Mouse (Mus musculus) layer of hippocampus, postnatal 14 days (tissue): ENCODE measurements around the gene Ugt1a9. TPM values are rescaled to one million over a fixed set of nuclear protein-coding genes. Genes with fewer than 3 reads are reported as not detected.

Source experiments
- DNase-seq, 2 experiments: peaks; one replicate each; pipeline ENCODE4 v3.0.0; 2021 to 2022; ENCODE audit warnings: low spot score in 2 of 2, mixed read lengths in 1 of 2
- total RNA-seq, 2 experiments: library from RNA; stranded (reverse); gene quantifications; 2 replicates each; pipeline ENCODE4 v1.2.3; 2021

Ugt1a9 gene
- total RNA-seq, 2 experiments from 2014 or later: not detected

DNA sequence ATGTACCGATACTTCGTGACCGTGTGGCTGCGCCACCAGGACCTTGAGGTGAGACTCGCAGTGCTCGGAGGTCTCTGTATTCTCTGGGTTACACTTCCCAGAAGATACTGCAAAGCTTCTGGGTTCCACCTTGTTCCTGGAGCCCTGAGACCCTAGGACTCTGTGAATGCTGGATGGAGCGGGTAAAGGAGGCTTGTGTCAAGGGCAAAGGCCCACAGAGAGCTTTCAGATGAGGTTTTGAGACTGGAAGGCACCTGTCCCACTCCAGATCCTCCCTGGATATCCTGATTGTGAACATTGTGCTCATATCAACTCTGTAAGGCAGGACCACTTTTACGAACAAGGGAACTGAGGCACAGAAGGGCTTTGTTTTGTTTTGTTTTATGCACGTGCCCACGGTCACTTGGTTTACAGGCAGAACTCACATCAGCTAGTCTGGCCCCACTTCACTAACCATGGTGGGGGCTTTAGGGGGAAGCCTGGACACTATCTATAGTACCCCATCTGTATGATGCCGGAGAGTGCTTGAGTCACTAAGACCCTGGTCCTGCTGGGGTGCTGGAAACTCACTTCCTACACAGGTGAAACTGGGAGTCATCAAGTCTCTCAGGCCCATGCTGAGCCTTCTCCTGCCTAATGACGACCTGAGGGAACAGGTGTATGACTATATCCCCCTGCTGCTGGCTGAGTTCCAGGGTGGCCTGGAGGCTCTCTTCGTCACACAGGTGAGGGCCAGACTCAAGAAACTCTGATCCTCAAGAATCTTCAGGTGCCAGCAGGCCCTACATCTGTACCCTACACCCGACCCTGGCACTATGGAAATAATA lies 163.0 kb downstream of the Ugt1a9 start:
- DNase-seq: no peak

- no peak for DNase-seq
These were observed 163.6 kb downstream of the Ugt1a9 start for GRCm38 (mm10) chr1:88234248-88234610.

DNA sequence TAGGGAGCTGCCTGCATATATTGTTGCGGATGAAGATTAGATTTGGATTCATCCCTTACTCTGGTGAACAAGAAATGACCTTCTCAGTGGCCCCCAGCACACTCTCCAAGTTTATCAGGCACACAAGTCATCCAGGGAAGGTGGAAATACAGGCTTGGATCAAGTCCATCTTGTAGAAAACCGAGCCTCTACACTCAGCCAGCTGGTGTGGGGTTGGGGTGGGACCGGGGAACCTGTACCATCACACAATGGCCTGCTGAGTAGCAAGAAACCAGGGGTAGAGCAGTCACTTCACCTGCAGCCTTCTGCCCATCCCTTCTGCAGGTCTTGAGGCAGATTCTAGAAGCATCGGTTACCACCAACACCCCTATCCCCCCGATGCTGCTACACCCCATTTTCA lies 164.0 kb downstream of the Ugt1a9 start:
- DNase-seq: no peak

- no peak for DNase-seq
These were observed 164.7 kb downstream of the Ugt1a9 start for GRCm38 (mm10) chr1:88235046-88235893.

DNA sequence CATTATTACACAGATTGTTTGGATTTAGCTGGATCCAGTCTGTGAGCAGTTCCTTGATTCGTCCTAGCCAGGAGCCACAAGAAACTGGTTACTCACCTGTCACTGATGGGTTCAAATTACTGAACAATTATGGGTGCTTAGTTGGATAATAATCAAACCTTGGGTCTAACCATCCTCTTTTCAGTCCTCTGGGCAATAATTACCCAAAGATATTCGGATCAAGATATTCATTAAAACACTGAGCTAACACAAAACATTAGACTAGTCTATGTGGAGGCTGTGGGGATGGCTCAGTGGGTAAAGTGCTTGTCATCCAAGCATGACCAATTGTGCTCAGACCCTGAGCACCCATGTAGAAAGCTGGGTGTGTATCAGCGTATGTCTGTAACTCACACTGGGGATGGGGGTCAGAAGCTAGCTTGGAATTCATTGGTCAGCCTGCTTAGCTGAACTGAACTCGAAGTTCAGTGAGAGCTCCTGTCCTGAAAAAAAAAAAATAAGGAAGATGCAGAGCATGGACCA lies 165.4 kb downstream of the Ugt1a9 start:
- DNase-seq: no peak

DNA sequence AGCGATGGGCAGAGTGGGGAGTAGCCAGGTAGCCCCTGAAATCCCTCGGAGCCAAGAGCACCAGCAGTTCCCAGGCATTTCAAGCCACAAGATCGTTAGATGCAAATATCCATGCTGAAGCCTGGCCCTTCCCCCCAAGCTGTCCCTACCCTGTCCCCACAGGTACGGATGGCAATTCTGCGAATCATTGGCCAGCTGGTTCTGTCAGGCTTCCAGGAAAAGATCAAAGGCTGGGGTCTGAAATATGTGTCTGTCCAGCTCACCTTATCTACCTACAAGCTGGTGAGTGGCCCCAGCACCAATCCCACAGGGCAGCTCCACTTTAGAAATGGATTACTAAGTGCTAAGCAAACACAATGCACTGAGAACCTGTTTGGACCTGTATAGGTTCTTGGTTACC lies 166.7 kb downstream of the Ugt1a9 start:
- no peak for DNase-seq

DNA sequence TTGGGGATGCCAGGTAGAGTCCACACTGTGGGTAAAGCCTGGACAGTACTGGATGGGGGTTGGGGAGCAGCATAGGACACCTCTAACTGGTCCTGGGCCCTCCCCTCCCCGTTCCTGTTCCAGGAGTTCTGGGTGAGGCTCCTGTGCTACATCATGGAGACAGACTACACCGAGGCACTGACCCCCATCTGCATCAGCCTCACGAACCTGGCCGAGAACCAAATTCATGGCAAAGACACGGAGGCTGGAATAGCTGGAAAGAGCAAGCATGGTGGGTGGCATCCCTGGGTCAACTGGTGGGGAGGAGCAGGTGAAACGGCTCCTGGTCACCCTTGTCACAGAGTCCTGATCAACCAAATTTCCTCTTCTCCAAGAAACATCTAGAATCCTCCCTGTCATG lies 168.2 kb downstream of the Ugt1a9 start:
- no peak for DNase-seq

DNA sequence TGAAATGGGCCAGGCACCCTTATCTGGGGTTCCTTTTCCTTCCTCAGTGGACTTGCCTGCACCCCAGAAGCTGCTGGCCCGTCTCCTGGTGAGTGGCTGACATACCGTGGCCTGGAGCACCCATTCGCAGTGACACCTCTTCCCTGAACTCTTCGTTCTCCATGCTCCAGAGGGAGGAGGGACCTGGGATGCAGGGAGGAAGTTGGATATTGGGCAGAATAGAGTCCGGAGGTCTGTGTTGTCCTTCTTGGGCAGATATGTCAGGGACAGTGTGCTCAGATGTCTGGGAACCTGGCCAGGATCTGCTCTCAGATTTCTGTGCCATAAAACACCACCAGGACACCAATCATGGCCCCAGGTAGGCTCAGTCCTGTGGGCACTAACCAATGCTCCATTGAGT lies 169.5 kb downstream of the Ugt1a9 start:
- DNase-seq: no peak

DNA sequence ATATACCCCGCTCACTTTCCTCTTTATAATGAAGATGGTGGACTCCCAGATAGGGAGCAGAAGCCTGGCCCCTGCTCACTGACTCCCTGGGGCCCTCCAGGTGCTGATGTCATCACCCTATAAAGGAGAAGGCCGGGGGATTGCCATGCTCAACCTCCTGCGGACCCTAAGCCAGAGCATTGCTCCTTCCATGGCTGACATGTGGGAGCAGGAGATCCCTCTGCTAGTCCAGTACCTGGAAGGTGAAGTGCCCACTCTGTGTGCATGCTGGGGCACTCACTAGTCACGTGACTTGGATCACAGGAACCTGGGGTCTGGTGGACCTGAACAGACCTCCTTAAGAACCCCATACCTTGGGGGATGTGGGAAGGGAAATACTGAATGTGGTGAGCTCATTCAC lies 170.0 kb downstream of the Ugt1a9 start:
- no peak for DNase-seq

- no peak for DNase-seq
These were observed 173.3 kb downstream of the Ugt1a9 start for GRCm38 (mm10) chr1:88243861-88244260.

DNA sequence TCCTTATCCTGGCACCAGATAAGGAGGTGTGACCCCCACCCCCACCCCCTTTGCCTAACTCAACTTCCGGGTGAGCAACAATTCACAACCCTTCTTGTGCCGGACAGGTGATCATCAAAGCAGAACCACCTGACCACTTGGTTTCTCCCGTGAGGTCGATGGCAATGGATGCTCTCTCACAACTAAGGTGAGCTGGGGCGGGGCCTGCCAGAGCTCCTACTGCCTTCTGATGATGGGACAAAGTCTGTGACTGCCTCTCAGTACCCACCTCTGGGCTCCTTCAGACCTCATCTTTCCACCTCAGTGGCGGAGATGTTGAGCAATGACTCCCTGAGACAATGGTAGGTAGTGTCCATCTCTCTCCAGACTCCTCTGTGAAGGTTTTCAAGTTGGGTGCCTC lies 175.3 kb downstream of the Ugt1a9 start:
- DNase-seq: no peak

DNA sequence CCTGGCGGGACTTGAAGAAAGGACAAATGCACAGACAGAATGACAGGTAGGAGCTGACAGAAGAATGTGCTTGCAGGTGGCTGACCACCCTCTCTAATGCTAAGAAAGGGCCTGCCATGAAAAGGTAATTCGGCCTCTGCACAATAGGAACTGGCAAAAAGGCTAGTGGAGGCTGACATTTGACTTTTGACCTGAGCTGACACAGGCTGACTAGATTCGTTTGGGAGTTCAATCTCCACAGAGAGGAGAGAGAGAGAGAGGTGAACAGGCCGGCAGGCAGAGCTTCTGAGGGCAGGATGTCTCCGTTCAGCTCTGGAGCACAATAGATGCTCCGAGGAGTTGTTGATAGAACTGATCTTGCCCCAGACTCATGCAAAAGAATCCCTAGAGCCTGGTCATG lies 175.8 kb downstream of the Ugt1a9 start:
- DNase-seq: no peak

DNA sequence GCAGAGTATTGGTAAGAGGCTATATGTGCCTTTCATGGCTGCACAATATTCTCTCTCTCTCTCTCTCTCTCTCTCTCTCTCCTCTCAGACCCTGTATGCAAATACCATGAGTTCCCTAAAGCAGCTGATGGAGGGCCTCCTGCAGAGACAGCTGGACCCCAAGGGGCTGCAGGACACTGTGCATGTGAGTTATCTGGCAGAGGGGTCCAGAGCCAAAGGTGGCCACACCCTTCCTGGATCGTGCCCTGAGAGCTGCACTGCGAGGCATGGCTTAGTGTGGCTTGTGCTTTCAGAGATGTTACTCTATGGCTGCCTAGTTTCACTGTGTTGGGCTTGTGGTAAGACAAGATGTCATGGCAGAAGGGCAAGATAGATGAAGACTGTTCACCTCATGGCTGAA lies 177.1 kb downstream of the Ugt1a9 start:
- no peak for DNase-seq

DNA sequence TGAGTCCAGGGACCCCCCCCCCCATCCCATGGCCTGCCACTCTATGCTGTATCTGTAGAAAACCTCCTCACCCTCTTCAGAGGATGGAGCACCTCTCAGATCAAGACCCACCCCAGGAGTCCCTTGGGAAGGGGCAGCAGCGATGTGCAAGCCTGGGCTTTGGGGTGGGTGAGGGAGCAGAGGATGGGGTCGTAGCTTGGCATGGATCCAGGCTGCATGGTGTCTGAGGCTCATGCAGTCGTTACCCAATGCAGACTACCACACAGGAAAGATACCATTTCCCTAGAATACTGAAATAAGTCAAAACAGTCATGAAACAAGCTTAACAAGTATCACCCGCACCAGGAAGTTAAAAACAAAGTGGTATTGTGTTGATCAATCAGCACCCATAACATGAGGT lies 178.1 kb downstream of the Ugt1a9 start:
- no peak for DNase-seq

GRCm38 (mm10) chr1:88249596-88249995 lies 179.0 kb downstream of the Ugt1a9 start:
- no peak for DNase-seq

DNA sequence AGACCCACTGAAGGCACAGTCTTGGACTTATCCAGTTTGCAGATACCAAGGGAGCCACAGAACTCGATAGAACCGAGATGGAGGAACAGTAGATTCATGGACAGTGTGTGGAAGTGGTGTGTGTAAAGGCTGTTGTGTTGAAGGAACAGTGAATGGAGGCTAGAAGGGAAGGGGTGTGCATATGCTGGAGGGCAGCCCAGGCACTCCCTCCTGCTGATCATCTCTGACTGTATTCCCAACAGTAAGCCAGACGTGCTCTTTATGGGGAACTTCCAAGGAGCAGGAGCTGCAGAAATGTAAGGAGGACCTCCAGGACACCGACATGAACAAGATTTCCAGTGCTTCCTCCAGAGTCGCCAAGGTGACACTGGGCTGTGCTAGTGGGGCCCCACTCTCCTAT lies 179.4 kb downstream of the Ugt1a9 start:
- no peak for DNase-seq

DNA sequence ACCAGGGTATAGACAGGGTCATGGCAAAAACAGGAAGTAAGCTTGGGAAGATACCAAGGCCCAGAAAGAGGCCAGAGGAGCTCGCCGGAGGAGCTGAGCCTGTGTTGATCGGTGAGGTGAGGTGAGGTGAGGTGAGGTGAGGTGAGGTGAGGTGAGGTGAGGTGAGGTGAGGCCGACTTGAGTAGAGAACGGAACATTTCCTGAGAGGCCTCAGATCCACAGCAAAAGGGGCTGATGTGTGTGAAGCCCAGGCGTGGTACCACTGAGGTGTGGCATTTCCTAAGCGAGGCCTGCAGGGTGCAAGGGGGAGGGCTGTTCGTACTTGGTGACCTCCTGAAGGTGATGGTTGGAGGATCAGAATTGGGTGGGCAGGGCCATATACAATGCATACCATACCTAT lies 182.5 kb downstream of the Ugt1a9 start:
- DNase-seq: no peak

GRCm38 (mm10) chr1:88253540-88253939 lies 182.9 kb downstream of the Ugt1a9 start:
- DNase-seq: no peak

GRCm38 (mm10) chr1:88254793-88255465 lies 184.3 kb downstream of the Ugt1a9 start:
- no peak for DNase-seq

DNA sequence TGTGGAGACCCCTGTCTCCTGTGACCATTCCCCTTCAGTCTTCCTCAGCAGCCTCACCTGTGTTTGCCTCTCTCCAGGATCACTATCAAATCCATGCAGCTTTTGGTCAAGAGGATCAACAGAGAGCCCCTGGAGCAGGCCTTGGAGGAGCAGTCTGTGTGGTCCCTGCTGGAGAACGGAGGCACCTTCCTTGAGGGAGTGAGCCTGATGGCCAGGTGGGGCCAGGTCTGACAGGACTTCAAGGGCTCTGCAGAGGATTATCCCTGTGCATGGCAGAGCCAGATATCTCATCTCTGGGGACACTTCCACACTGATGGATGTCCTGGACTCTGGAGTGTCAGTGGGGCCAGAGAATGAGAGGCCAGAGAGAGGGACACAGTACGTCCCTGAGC lies 184.9 kb downstream of the Ugt1a9 start:
- no peak for DNase-seq

- peak; percentile 68 to 70 for DNase-seq
These were observed 185.6 kb downstream of the Ugt1a9 start for GRCm38 (mm10) chr1:88255989-88256754.
